In genomic region chr11:45852995-45853317, GRCm38 (mm10) we compare ENCODE assay signal across 8 mouse cellular contexts. TPM values are rescaled to one million over a fixed set of nuclear protein-coding genes. Genes with fewer than 3 reads are reported as not detected.
DNase-seq lines count a peak whose midpoint lies in the region; ATAC-seq and TF ChIP-seq lines count a peak whose summit lies in the region.

No protein-coding gene starts in this region.

- peak; percentile 29 for ATAC-seq in common myeloid progenitor, adult 5-6 weeks (replicated peaks; ENCODE audit: low read depth, poor library complexity, severe bottlenecking)
- ATAC-seq in intestine, embryonic 16.5 days, result no peak

- H3K4me1 ChIP-seq in intestine, embryonic 16.5 days (ENCODE audit: control insufficient read depth, insufficient read depth, low read length), result peaks cover 35% of the 10 kb centered on the region

- no peaks in the 10 kb centered on the region for H3K27me3 ChIP-seq in intestine, embryonic 16.5 days (replicated peaks; ENCODE audit: control insufficient read depth, insufficient read depth, low read length)

- H3K27ac ChIP-seq in left cerebral cortex, adult 2 months, result no peak overlapping the region
- H3K27ac ChIP-seq in intestine, embryonic 16.5 days (ENCODE audit: low read length), result peak overlapping the region; percentile 85

- no peaks in the 10 kb centered on the region for H3K36me3 ChIP-seq in intestine, embryonic 16.5 days (ENCODE audit: control insufficient read depth, insufficient read depth, low read length)

- no peaks in the 10 kb centered on the region for H3K9me3 ChIP-seq in intestine, embryonic 16.5 days (ENCODE audit: control insufficient read depth, low read length)

- H3K4me2 ChIP-seq in intestine, embryonic 16.5 days (ENCODE audit: low read depth, low read length), result peak overlapping the region; percentile 58

- peak overlapping the region; percentile 80 for H3K4me3 ChIP-seq in left cerebral cortex, adult 2 months
- peak overlapping the region; percentile 85 for H3K4me3 ChIP-seq in intestine, embryonic 16.5 days (ENCODE audit: low read length)

- peak overlapping the region; percentile 67 for H3K9ac ChIP-seq in intestine, embryonic 16.5 days (ENCODE audit: low read depth, low read length)

- intact Hi-C loops in left cerebral cortex, adult 2 months (cut with DNase I), result no loop called here
- intact Hi-C loops in left cerebral cortex, postnatal 4 days (cut with DNase I), result no loop called here

- no peak for DNase-seq in left cerebral cortex, adult 2 months (ENCODE audit: extremely low spot score in 1 of 2, low spot score in 2 of 2)
- DNase-seq in left cerebral cortex, postnatal 4 days, result no peak
- DNase-seq in naive thymus-derived CD4-positive, alpha-beta T cell, adult 2 months (ENCODE audit: low read depth), result peak; percentile 74
- DNase-seq in embryo, embryonic 9.5 days (ENCODE audit: extremely low spot score), result no peak
- DNase-seq in layer of hippocampus, adult 9-11 months, result no peak
- DNase-seq in kidney, adult 11 months, result no peak

- no peak for TF ChIP-seq CTCF in left cerebral cortex, adult 2 months (IDR thresholded peaks at IDR 0.05)

- WGBS in intestine, embryonic 16.5 days, result 37% methylated on average over 6 of the region's 6 CpGs

RNA-seq across cellular contexts. Expression of gene Clint1, which starts 1.1 kb away (rescaled TPM):
- 10 to 100 TPM; 52.5 to 53.4 TPM for total RNA-seq in left cerebral cortex, adult 2 months (2021)
- 10 to 100 TPM; 41.0 to 42.3 TPM for total RNA-seq in left cerebral cortex, postnatal 4 days (2021)
- total RNA-seq in common myeloid progenitor, adult 5-6 weeks (2017), result 157 and 188 TPM in 2 replicates
- 101 and 114 TPM in 2 replicates for polyA plus RNA-seq in intestine, embryonic 16.5 days (2015; fragmentation: Nextera tagmentation; extraction: Ambion mirVana)
